Mouse (Mus musculus): ENCODE data around the gene Hdac6.

DNA sequence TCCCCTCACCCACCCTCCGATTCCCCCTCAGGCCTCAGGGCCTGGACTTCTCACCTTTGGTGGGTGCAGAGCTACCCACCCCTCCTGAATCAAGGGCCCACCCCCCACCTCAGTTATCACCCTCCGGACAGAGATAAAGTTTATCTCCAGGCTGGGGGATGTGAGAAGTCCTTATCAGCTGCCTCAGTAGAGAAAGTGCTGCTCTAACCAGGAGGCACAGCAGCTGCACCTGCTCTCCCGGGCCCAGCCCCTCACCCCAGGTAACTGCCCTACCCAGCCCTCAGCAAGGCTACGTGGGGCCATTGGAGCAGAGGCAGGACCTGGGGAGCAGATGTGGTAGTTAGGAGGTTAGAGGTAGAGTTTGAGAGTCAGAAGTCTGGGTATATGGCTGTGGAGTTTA lies 18.5 kb upstream of the Hdac6 start:
- no peak for TF ChIP-seq EP300 (IDR thresholded peaks at IDR 0.05; ENCODE audit: insufficient read depth, low read depth, low read length)
- TF ChIP-seq POLR2A (IDR thresholded peaks at IDR 0.05; ENCODE audit: insufficient read depth, low read depth, low read length), result no peak
